Mouse (Mus musculus) midbrain, embryonic 12.5 days (tissue): ENCODE data around the gene Cacng3. TPM values are rescaled to one million over a fixed set of nuclear protein-coding genes. Genes with fewer than 3 reads are reported as not detected.
A peak's percentile ranks its signal among the peaks of the same experiment; 100 is the strongest.

Experiments used
- ATAC-seq: fragments of 200-750 bp; cut with Nextera tagmentation; 2 replicates; pipeline ENCODE4 v1.8.0; 2017; ENCODE audit warnings: low read depth, moderate TSS enrichment, moderate library complexity; ENCODE audit not compliant: low FRiP score
- H3K27ac ChIP-seq: fragments of 300-500 bp; sonication (generic); replicated peaks from 2 replicates; pipeline ENCODE4 v1.5.1; 2016; ENCODE audit warnings: mild to moderate bottlenecking
- H3K27me3 ChIP-seq: fragments of 300-500 bp; sonication (generic); 2 replicates; pipeline ENCODE4 v1.6.1; 2016; ENCODE audit warnings: mild to moderate bottlenecking
- H3K36me3 ChIP-seq: fragments of 300-500 bp; sonication (generic); 2 replicates; pipeline ENCODE4 v1.6.1; 2016
- H3K4me1 ChIP-seq: fragments of 300-500 bp; sonication (generic); 2 replicates; pipeline ENCODE4 v1.6.1; 2016
- H3K4me2 ChIP-seq: fragments of 300-500 bp; sonication (generic); replicated peaks from 2 replicates; pipeline ENCODE4 v1.6.1; 2016; ENCODE audit warnings: mild to moderate bottlenecking, moderate library complexity
- H3K4me3 ChIP-seq: fragments of 300-500 bp; sonication (generic); 2 replicates; pipeline ENCODE4 v1.5.1; 2016; ENCODE audit warnings: mild to moderate bottlenecking
- H3K9ac ChIP-seq: fragments of 300-500 bp; sonication (generic); replicated peaks from 2 replicates; pipeline ENCODE4 v1.6.1; 2016; ENCODE audit warnings: mild to moderate bottlenecking, moderate library complexity
- H3K9me3 ChIP-seq: fragments of 300-500 bp; sonication (generic); 2 replicates; pipeline ENCODE4 v1.6.1; 2016; ENCODE audit warnings: mild to moderate bottlenecking
- WGBS: fragments of 180-500 bp; shearing (Covaris S2); methylation state at CpG from one replicate; pipeline ENCODE4 v1.1.7; 2016; 5-methylcytosine and 5-hydroxymethylcytosine counted together
- polyA plus RNA-seq: library from polyadenylated mRNA; unstranded; fragments of >200 nt; fragmentation: Nextera tagmentation; extraction: Ambion mirVana; gene quantifications from 2 replicates; pipeline ENCODE4 v1.2.1, GENCODE M21; 2016

Cacng3 gene
- polyA plus RNA-seq, 1 experiment from 2014 or later = 1.5 TPM

DNA sequence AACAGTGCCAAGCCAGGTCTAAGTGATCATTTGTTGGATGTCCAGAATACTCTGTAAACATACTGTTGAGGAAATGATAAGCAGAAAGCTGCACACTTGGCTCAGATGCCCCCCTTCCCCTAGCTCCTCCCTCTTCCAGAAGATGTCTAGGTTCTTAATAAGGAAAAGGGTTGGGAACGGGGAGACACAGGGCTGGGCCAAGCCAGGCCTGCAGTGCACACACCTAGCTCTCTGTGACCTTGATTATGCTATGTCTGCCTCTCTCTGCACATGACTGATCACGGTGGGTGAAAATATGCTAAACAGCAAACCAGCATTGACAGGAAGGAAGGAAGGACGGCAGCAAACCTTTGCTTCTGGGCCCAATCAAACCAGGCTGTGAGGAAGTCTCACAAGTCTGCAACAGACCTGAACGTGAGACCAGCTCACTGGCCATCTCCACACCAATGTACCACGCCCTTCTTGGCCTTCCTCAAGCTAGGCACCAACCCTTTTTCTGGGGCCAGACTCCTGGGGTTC lies 53.1 kb downstream of the Cacng3 start:
- H3K36me3 ChIP-seq = no peaks in the 10 kb centered on the region
- H3K9me3 ChIP-seq = no peaks in the 10 kb centered on the region
- no peak overlapping the region for H3K9ac ChIP-seq
- no peak overlapping the region for H3K4me3 ChIP-seq
- H3K4me1 ChIP-seq = no peaks in the 10 kb centered on the region
- no peak overlapping the region for H3K4me2 ChIP-seq
- H3K27ac ChIP-seq = no peak overlapping the region
- H3K27me3 ChIP-seq = no peaks in the 10 kb centered on the region; the same call in 1 of the 2 replicates
- ATAC-seq = no peak
- WGBS = 58% methylated on average over 5 of the region's 5 CpGs

DNA sequence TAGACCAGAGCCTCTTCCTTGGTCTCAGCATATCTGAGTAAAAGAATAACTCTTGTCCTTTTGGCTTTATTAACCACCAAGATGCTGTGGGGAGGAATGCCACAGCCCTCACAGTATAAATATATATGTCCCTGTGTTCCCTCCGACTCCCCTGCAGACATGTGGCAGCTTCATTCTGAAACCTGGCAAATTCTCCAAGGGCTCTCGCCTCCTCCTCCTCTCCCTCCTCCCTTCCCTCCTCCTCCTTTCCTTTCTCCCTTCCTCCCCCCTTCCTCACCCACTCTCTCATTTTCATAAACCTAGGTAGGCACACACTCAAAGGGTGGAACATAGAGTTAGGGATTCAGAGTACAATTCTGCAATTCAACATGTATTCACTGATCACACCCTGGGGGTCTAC lies 56.1 kb downstream of the Cacng3 start:
- H3K4me1 ChIP-seq = 0 out of 2 replicates have a peak, but pooled peaks cover 3% of the 10 kb centered on the region
- no peaks in the 10 kb centered on the region for H3K36me3 ChIP-seq
- no peaks in the 10 kb centered on the region; the same call in 1 of the 2 replicates for H3K27me3 ChIP-seq
- no peak for ATAC-seq
- WGBS = 74% methylated on average over 2 of the region's 2 CpGs
- H3K9me3 ChIP-seq = no peaks in the 10 kb centered on the region
- H3K27ac ChIP-seq = no peak overlapping the region
- no peak overlapping the region for H3K9ac ChIP-seq
- no peak overlapping the region for H3K4me3 ChIP-seq
- no peak overlapping the region for H3K4me2 ChIP-seq

DNA sequence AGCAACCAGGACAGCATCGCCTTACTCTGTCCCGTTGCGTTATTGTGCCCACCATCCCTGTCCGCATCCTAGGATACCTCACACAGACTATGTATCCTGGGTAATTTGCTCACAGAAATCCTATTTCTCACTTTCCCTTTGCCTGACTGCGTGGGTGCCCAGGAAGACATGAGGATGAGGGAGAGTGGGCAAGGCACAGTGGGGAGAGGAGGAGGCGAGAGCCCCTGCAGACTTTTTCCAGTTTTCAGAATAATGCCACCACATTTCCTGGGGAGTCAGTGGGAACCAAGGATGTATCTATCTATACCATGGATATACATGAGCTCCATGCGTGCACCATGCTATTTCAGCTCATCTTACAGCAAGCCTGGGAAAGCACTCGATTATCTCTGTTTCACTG lies 57.9 kb downstream of the Cacng3 start:
- WGBS = 88% methylated on average over 8 of the region's 8 CpGs
- no peak for ATAC-seq
- no peak overlapping the region for H3K9ac ChIP-seq
- H3K36me3 ChIP-seq = no peaks in the 10 kb centered on the region
- no peak overlapping the region for H3K4me2 ChIP-seq
- H3K4me3 ChIP-seq = no peak overlapping the region
- H3K4me1 ChIP-seq = 0 out of 2 replicates have a peak, but pooled peaks cover 3% of the 10 kb centered on the region
- H3K9me3 ChIP-seq = no peaks in the 10 kb centered on the region
- no peak overlapping the region for H3K27ac ChIP-seq
- H3K27me3 ChIP-seq = no peaks in the 10 kb centered on the region; the same call in 1 of the 2 replicates

DNA sequence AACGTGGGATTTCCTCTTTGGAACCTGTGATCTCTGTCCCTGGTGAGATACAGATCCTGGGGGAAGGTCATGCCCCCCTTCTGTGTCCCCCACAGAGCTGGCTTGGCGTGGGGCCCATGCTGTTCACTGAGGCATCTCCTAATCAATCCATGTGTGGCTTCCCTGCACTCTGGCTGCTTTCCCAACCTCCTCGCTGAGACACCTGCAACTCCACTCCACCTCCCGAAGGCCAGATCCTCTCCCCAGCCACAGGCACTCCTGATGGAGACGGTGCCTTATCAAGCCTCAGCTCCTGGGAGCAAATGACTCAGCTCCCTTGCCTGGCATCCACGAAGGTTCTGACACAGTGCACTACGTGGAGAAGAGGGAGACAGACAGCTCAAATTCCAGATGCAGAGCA lies 58.6 kb downstream of the Cacng3 start:
- Histone ChIP-seq H3K4me2 (no peak overlapping the region), H3K27ac (no peak overlapping the region), H3K9ac (no peak overlapping the region), H3K9me3 (no peaks in the 10 kb centered on the region), H3K4me1 (0 out of 2 replicates have a peak, but pooled peaks cover 3% of the 10 kb centered on the region), H3K36me3 (no peaks in the 10 kb centered on the region), H3K4me3 (no peak overlapping the region), H3K27me3 (no peaks in the 10 kb centered on the region; the same call in 1 of the 2 replicates)
- ATAC-seq = no peak
- WGBS = 41% methylated on average over 7 of the region's 7 CpGs

DNA sequence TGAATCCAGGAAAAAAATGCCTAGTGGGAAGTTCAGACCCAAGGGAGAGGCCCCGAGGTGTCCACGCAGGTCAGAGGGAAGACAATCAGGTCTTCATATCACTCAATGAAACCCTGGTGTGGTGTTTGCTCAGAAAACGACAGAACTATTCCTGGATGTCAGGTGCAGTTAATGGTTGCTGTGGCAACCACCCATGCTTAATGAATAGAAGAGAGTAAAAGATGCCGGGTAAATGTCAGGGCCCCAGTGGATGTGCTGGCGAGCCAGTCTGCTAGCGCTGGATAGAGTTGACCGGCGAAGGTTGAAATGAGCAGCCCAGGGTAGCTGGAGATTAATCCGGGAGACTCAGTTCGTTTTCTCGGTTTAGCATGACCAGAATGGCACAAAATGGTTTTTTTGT lies 65.0 kb downstream of the Cacng3 start:
- no peaks in the 10 kb centered on the region for H3K27me3 ChIP-seq
- 37% methylated on average over 11 of the region's 11 CpGs for WGBS
- no peak for ATAC-seq
- H3K4me1 ChIP-seq = peaks cover 6% of the 10 kb centered on the region; the same call in 1 of the 2 replicates
- no peak overlapping the region for H3K4me3 ChIP-seq
- H3K9ac ChIP-seq = no peak overlapping the region
- no peaks in the 10 kb centered on the region for H3K9me3 ChIP-seq
- H3K27ac ChIP-seq = peak overlapping the region; percentile 40; the same call in 1 of the 2 replicates
- no peaks in the 10 kb centered on the region for H3K36me3 ChIP-seq
- no peak overlapping the region for H3K4me2 ChIP-seq

DNA sequence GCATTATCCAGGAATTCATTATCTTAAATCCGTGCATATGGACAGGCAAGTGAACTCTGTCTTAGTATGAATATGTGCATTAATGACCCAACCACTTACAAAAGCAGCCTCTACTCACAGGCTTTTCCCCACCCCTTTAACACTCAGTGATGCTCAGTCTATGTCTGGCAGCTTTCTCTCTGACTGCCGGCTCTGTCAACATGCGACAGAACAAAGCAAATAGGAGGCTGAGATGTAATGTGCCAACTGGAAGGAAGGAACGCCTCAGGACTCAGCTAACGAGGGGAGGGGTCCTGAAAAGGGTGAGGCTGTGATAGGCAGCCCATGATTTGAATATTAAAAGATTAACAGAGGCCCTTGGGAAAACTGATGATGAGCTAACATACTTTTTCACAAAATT lies 68.2 kb downstream of the Cacng3 start:
- no peak overlapping the region for H3K9ac ChIP-seq
- no peaks in the 10 kb centered on the region for H3K9me3 ChIP-seq
- 0 out of 2 replicates have a peak overlapping the region, but pooled peaks have one; percentile 35 for H3K27ac ChIP-seq
- H3K27me3 ChIP-seq = no peaks in the 10 kb centered on the region
- H3K4me1 ChIP-seq = peaks cover 6% of the 10 kb centered on the region; the same call in 1 of the 2 replicates
- H3K4me2 ChIP-seq = no peak overlapping the region
- no peaks in the 10 kb centered on the region for H3K36me3 ChIP-seq
- H3K4me3 ChIP-seq = no peak overlapping the region
- 49% methylated on average over 5 of the region's 5 CpGs for WGBS
- peak; percentile 52; the same call in 1 of the 2 replicates for ATAC-seq

DNA sequence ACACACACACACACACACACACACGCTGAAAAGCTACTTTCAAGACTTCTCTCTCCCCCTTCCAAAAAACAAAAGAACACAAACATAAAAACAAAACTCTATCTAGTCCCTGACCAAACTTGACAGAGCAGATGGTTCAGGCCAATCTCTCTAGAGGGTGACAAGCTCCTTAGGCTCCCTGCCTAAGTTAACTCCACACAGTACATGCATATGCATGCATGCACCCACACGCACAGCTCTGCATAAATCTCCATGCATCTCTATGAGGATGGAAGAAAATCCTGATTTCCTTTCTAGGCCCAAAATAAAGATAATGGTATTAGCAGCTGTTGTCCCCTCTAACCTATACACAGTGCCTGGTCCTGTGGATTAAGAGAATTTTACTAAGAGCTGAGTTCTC lies 70.4 kb downstream of the Cacng3 start:
- Histone ChIP-seq H3K4me2 (no peak overlapping the region), H3K4me1 (no peaks in the 10 kb centered on the region; the same call in 1 of the 2 replicates), H3K36me3 (no peaks in the 10 kb centered on the region), H3K27ac (no peak overlapping the region), H3K9ac (no peak overlapping the region), H3K27me3 (no peaks in the 10 kb centered on the region), H3K4me3 (no peak overlapping the region), H3K9me3 (no peaks in the 10 kb centered on the region)
- 72% methylated on average over 2 of the region's 2 CpGs for WGBS
- no peak for ATAC-seq

DNA sequence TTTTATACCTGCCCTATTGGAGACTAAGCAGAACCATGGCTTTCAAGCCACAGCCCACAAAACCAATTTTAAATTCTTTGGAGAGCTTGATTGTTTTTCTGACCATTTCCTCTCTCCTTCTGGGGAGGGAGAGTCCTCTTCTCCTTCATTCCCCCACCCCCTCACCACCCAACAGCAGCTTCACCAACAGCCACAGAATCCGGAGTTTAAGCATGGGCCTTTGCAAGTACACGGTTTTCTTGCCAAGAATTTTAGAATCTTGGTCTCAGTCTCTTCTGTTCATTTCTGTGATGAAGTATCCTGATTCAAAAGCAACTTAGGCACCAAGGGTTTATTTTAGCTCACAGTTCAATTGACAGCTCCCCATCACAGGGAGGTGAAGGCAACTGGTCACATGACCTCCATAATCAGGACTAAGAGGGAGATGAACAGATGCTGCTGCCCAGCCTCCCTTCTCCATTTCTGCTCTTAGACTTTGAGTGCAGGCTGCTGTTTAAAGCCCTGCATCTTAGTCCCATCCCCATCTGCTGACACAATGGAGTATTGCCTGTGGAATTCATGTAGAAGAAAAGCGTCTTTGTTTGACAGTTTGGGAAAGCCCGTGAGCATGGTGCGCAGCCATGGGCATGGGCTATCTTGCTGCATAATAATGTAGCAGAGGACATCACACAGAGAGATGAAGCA lies 85.8 kb downstream of the Cacng3 start:
- no peak for ATAC-seq
- Histone ChIP-seq H3K9ac (no peak overlapping the region), H3K4me1 (peaks cover 10% of the 10 kb centered on the region), H3K27me3 (no peaks in the 10 kb centered on the region), H3K4me3 (no peak overlapping the region), H3K4me2 (no peak overlapping the region), H3K9me3 (no peaks in the 10 kb centered on the region), H3K27ac (no peak overlapping the region), H3K36me3 (no peaks in the 10 kb centered on the region)
- 78% methylated on average over 5 of the region's 5 CpGs for WGBS

DNA sequence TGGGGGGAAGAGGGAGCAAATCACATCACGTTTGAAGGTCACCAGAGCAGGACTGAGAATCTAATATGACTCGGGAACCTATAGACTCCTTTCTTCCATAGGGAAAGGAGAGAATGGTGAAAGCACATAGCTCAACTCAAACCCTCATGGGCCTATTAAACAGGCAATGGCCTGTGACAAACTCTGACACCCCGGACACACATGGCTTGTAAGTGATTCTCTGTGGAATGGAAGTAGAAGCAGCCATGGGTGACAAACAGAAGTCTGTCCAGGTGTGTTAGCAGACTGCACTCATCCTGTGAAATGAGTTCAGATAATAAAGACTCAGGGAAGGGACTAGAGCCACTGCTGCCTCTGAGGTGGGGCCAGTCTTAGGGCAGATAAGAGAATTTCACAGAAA lies 88.4 kb downstream of the Cacng3 start:
- H3K4me3 ChIP-seq = no peak overlapping the region

DNA sequence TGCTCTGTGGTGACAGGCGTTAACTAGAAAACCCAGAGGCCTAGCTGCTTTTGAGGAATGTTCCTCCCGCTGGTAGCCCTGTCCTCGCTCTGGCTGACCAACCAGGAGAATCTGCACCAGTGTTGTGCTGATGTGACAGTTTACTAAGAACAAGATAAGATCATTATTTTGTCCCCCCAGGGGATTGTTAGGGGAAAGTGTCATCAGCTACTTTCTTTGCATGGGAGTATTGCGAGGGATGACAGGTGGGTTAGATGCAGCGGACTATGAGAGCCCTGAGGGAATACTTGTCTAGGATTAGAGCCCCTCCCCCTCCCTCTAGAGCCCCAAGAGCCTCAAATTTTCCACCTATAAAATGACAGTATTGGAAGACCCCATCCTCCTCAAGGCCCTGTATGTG lies 94.2 kb downstream of the Cacng3 start:
- H3K9me3 ChIP-seq = 0 out of 2 replicates have a peak, but pooled peaks cover 3% of the 10 kb centered on the region
- H3K4me2 ChIP-seq = no peak overlapping the region
- H3K27ac ChIP-seq = no peak overlapping the region
- H3K27me3 ChIP-seq = no peaks in the 10 kb centered on the region
- peaks cover 6% of the 10 kb centered on the region; the same call in 1 of the 2 replicates for H3K4me1 ChIP-seq
- no peak overlapping the region for H3K4me3 ChIP-seq
- no peaks in the 10 kb centered on the region for H3K36me3 ChIP-seq
- WGBS = 91% methylated on average over 5 of the region's 5 CpGs
- H3K9ac ChIP-seq = no peak overlapping the region
- ATAC-seq = no peak

More for the DNA sequence above, 88.4 kb downstream of the Cacng3 start:
- no peaks in the 10 kb centered on the region for H3K36me3 ChIP-seq
- no peak overlapping the region for H3K9ac ChIP-seq
- H3K4me1 ChIP-seq = peaks cover 6% of the 10 kb centered on the region; the same call in 1 of the 2 replicates
- 76% methylated on average over 3 of the region's 3 CpGs for WGBS
- ATAC-seq = no peak
- H3K9me3 ChIP-seq = 0 out of 2 replicates have a peak, but pooled peaks cover 3% of the 10 kb centered on the region
- no peak overlapping the region for H3K4me2 ChIP-seq
- H3K27ac ChIP-seq = no peak overlapping the region
- no peaks in the 10 kb centered on the region for H3K27me3 ChIP-seq

DNA sequence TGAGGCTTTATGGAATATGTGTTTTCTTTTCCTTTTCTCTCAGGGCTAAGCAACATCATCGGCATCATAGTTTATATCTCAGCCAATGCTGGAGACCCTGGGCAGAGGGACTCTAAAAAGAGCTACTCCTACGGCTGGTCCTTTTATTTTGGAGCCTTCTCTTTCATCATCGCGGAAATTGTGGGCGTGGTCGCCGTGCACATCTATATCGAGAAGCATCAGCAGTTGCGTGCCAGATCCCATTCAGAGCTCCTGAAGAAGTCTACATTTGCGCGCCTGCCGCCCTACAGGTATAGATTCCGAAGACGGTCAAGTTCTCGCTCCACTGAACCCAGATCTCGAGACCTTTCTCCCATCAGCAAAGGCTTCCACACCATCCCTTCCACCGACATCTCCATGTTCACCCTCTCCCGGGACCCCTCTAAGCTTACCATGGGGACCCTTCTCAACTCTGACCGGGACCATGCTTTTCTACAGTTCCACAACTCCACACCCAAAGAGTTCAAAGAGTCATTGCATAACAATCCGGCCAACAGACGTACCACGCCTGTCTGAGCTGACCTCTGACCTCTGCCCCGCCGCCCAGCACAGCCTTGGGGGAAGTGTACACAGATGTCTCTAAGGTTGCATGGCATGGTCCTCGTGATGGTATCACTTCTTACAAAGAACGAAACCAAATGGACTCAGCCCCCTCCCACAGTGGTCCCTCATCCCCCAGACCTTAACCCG lies 98.2 kb downstream of the Cacng3 start:
- no peak for ATAC-seq
- no peak overlapping the region for H3K9ac ChIP-seq
- no peak overlapping the region for H3K27ac ChIP-seq

DNA sequence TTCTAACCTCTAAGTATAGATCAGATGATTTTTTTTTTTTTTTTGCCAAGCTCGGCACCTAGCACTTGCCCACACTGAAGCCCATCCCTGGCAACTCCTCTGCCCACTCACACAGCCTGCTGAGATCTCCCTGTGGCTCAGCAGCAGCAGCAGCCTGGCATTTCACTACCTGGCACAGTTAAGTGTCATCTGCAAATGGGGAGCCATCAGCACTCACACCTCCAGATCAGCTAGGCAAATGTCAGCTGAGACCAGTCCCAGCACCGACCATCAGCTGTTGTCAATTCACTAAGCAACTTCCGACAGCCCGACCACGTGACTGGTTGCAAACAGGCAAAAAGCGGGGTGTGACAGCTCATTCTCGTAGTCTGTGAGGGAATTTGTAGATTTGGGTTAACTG lies 109.3 kb downstream of the Cacng3 start:
- no peak overlapping the region for H3K9ac ChIP-seq
- no peaks in the 10 kb centered on the region for H3K36me3 ChIP-seq
- H3K4me2 ChIP-seq = no peak overlapping the region
- H3K27me3 ChIP-seq = no peaks in the 10 kb centered on the region
- no peak for ATAC-seq
- H3K4me1 ChIP-seq = no peaks in the 10 kb centered on the region
- H3K27ac ChIP-seq = no peak overlapping the region
- no peak overlapping the region for H3K4me3 ChIP-seq
- H3K9me3 ChIP-seq = no peaks in the 10 kb centered on the region
- WGBS = 90% methylated on average over 7 of the region's 7 CpGs

More for the DNA sequence above, 98.2 kb downstream of the Cacng3 start:
- no peaks in the 10 kb centered on the region for H3K27me3 ChIP-seq
- 87% methylated on average over 27 of the region's 27 CpGs for WGBS
- no peak overlapping the region for H3K4me3 ChIP-seq
- no peaks in the 10 kb centered on the region for H3K36me3 ChIP-seq
- no peak overlapping the region for H3K4me2 ChIP-seq
- no peaks in the 10 kb centered on the region for H3K9me3 ChIP-seq
- no peaks in the 10 kb centered on the region for H3K4me1 ChIP-seq
